Mouse (Mus musculus): ENCODE measurements at regions not wholly inside any gene's neighbourhood (a gene's known extent, or its start where the extent isn't known, plus 50 kb on each side); places are given as distances from the start of the nearest gene placed in this dataset.
"Not testable (repeated sequence)": the region's sequence is repeated elsewhere in the genome, so short reads cannot be mapped to it uniquely, and the experiment has no call there.

- ATAC-seq (ENCODE audit: low FRiP score, low read depth): peak; percentile 66; the same call in 1 of the 2 replicates
- no peak overlapping the region; the same call in 1 of the 2 replicates for H3K27ac ChIP-seq
Measured at GRCm38 (mm10) chr11:111961846-111962245, 820.2 kb upstream of the Sox9 start.

GRCm38 (mm10) chr11:111964066-111964465 lies 818.0 kb upstream of the Sox9 start:
- 35% methylated on average over 6 of the region's 6 CpGs for WGBS
- H3K27ac ChIP-seq: peak overlapping the region; percentile 23; the same call in 1 of the 2 replicates
- no peaks in the 10 kb centered on the region for H3K36me3 ChIP-seq
- no peak for ATAC-seq (ENCODE audit: low FRiP score, low read depth)
- no peak overlapping the region for H3K4me2 ChIP-seq (replicated peaks)
- H3K4me1 ChIP-seq: peaks cover 17% of the 10 kb centered on the region
- no peaks in the 10 kb centered on the region for H3K27me3 ChIP-seq
- H3K9me3 ChIP-seq: no peaks in the 10 kb centered on the region
- no peak overlapping the region for H3K4me3 ChIP-seq
- H3K9ac ChIP-seq: no peak overlapping the region

More at GRCm38 (mm10) chr11:111961846-111962245, 820.2 kb upstream of the Sox9 start:
- 11% methylated on average over 2 of the region's 2 CpGs for WGBS
- no peaks in the 10 kb centered on the region; the same call in 1 of the 2 replicates for H3K9me3 ChIP-seq
- H3K36me3 ChIP-seq: no peaks in the 10 kb centered on the region
- H3K9ac ChIP-seq: no peak overlapping the region
- H3K4me3 ChIP-seq: no peak overlapping the region
- no peaks in the 10 kb centered on the region for H3K27me3 ChIP-seq
- peaks cover 30% of the 10 kb centered on the region for H3K4me1 ChIP-seq
- no peak overlapping the region for H3K4me2 ChIP-seq (replicated peaks)

- ATAC-seq (ENCODE audit: low FRiP score, low read depth): no peak
- no peak overlapping the region for H3K27ac ChIP-seq
- no peaks in the 10 kb centered on the region for H3K36me3 ChIP-seq
- H3K4me1 ChIP-seq: peaks cover 11% of the 10 kb centered on the region
- H3K27me3 ChIP-seq: no peaks in the 10 kb centered on the region; the same call in 1 of the 2 replicates
- H3K4me3 ChIP-seq: no peak overlapping the region
- no peaks in the 10 kb centered on the region for H3K9me3 ChIP-seq
- no peak overlapping the region for H3K9ac ChIP-seq
- H3K4me2 ChIP-seq (replicated peaks): no peak overlapping the region
- WGBS: 87% methylated on average over 3 of the region's 3 CpGs
Measured at GRCm38 (mm10) chr11:111966401-111966800, 815.6 kb upstream of the Sox9 start.

- H3K27ac ChIP-seq: no peak overlapping the region
- no peak for ATAC-seq (ENCODE audit: low FRiP score, low read depth)
Measured at GRCm38 (mm10) chr11:111971001-111971400, 811.0 kb upstream of the Sox9 start.

GRCm38 (mm10) chr11:111978667-111979066 lies 803.4 kb upstream of the Sox9 start:
- H3K9me3 ChIP-seq: no peaks in the 10 kb centered on the region

More at GRCm38 (mm10) chr11:111971001-111971400, 811.0 kb upstream of the Sox9 start:
- Histone ChIP-seq H3K4me2 (replicated peaks) (no peak overlapping the region), H3K4me3 (no peak overlapping the region), H3K27me3 (no peaks in the 10 kb centered on the region; the same call in 1 of the 2 replicates), H3K36me3 (no peaks in the 10 kb centered on the region), H3K9ac (no peak overlapping the region), H3K4me1 (no peaks in the 10 kb centered on the region), H3K9me3 (no peaks in the 10 kb centered on the region)
- WGBS: 74% methylated on average over 4 of the region's 4 CpGs

GRCm38 (mm10) chr11:111996395-111996794 lies 785.6 kb upstream of the Sox9 start:
- ATAC-seq (ENCODE audit: low FRiP score, low read depth): no peak
- Histone ChIP-seq H3K4me2 (replicated peaks) (no peak overlapping the region), H3K36me3 (no peaks in the 10 kb centered on the region), H3K27me3 (peaks cover 6% of the 10 kb centered on the region; the same call in 1 of the 2 replicates), H3K9me3 (no peaks in the 10 kb centered on the region), H3K4me3 (no peak overlapping the region), H3K9ac (no peak overlapping the region), H3K27ac (0 out of 2 replicates have a peak overlapping the region, but pooled peaks have one; percentile 1), H3K4me1 (peaks cover 15% of the 10 kb centered on the region)
- 43% methylated on average over 4 of the region's 4 CpGs for WGBS

More at GRCm38 (mm10) chr11:111978667-111979066, 803.4 kb upstream of the Sox9 start:
- no peak for ATAC-seq (ENCODE audit: low FRiP score, low read depth)
- Histone ChIP-seq H3K4me3 (no peak overlapping the region), H3K36me3 (no peaks in the 10 kb centered on the region), H3K9ac (no peak overlapping the region), H3K4me1 (no peaks in the 10 kb centered on the region), H3K27me3 (no peaks in the 10 kb centered on the region), H3K4me2 (replicated peaks) (no peak overlapping the region), H3K27ac (no peak overlapping the region)
- 84% methylated on average over 4 of the region's 4 CpGs for WGBS

- H3K27ac ChIP-seq; H3K36me3 ChIP-seq; H3K4me3 ChIP-seq; H3K4me1 ChIP-seq; H3K27me3 ChIP-seq; H3K4me2 ChIP-seq (replicated peaks); H3K9ac ChIP-seq; H3K9me3 ChIP-seq: not testable (repeated sequence)
- ATAC-seq (ENCODE audit: low FRiP score, low read depth): peak; percentile 90
- WGBS: 64% methylated on average over 1 of the region's 2 CpGs
Measured at GRCm38 (mm10) chr11:112010848-112011247, 771.2 kb upstream of the Sox9 start.

GRCm38 (mm10) chr11:112017906-112018305 lies 764.1 kb upstream of the Sox9 start:
- Histone ChIP-seq H3K27me3 (no peaks in the 10 kb centered on the region), H3K27ac (no peak overlapping the region), H3K36me3 (no peaks in the 10 kb centered on the region), H3K9me3 (no peaks in the 10 kb centered on the region), H3K4me3 (no peak overlapping the region), H3K4me2 (replicated peaks) (no peak overlapping the region), H3K4me1 (no peaks in the 10 kb centered on the region), H3K9ac (no peak overlapping the region)
- no peak for ATAC-seq (ENCODE audit: low FRiP score, low read depth)
- WGBS: 64% methylated on average over 3 of the region's 3 CpGs

GRCm38 (mm10) chr11:112028031-112028430 lies 754.0 kb upstream of the Sox9 start:
- Histone ChIP-seq H3K4me3 (no peak overlapping the region), H3K9me3 (peaks cover 9% of the 10 kb centered on the region), H3K9ac (no peak overlapping the region), H3K27ac (peak overlapping the region; percentile 44; the same call in 1 of the 2 replicates), H3K36me3 (no peaks in the 10 kb centered on the region), H3K27me3 (no peaks in the 10 kb centered on the region), H3K4me2 (replicated peaks) (no peak overlapping the region), H3K4me1 (peaks cover 8% of the 10 kb centered on the region)
- ATAC-seq (ENCODE audit: low FRiP score, low read depth): peak; percentile 40; the same call in 1 of the 2 replicates
- 16% methylated on average over 5 of the region's 5 CpGs for WGBS

GRCm38 (mm10) chr11:112038741-112039140 lies 743.3 kb upstream of the Sox9 start:
- Histone ChIP-seq H3K9me3 (no peaks in the 10 kb centered on the region), H3K27ac (no peak overlapping the region), H3K36me3 (no peaks in the 10 kb centered on the region), H3K27me3 (no peaks in the 10 kb centered on the region), H3K4me3 (no peak overlapping the region), H3K4me1 (peaks cover 3% of the 10 kb centered on the region; the same call in 1 of the 2 replicates), H3K9ac (no peak overlapping the region), H3K4me2 (replicated peaks) (no peak overlapping the region)
- no peak for ATAC-seq (ENCODE audit: low FRiP score, low read depth)
- WGBS: 97% methylated on average over 11 of the region's 11 CpGs

- WGBS: 39% methylated on average over 5 of the region's 5 CpGs
- H3K27ac ChIP-seq: peak overlapping the region; percentile 79; the same call in 1 of the 2 replicates
- no peaks in the 10 kb centered on the region for H3K27me3 ChIP-seq
- no peaks in the 10 kb centered on the region for H3K9me3 ChIP-seq
- no peak overlapping the region for H3K4me2 ChIP-seq (replicated peaks)
- H3K4me3 ChIP-seq: no peak overlapping the region
- peaks cover 12% of the 10 kb centered on the region; the same call in 1 of the 2 replicates for H3K4me1 ChIP-seq
- no peaks in the 10 kb centered on the region for H3K36me3 ChIP-seq
- H3K9ac ChIP-seq: no peak overlapping the region
- peak; percentile 40; the same call in 1 of the 2 replicates for ATAC-seq (ENCODE audit: low FRiP score, low read depth)
Measured at GRCm38 (mm10) chr11:112044455-112044854, 737.6 kb upstream of the Sox9 start.

- H3K9ac ChIP-seq: no peak overlapping the region
- H3K9me3 ChIP-seq: no peaks in the 10 kb centered on the region
- no peak overlapping the region for H3K4me2 ChIP-seq (replicated peaks)
- peaks cover 12% of the 10 kb centered on the region; the same call in 1 of the 2 replicates for H3K4me1 ChIP-seq
- H3K36me3 ChIP-seq: no peaks in the 10 kb centered on the region
- no peak overlapping the region for H3K4me3 ChIP-seq
- H3K27ac ChIP-seq: peak overlapping the region; percentile 39; the same call in 1 of the 2 replicates
- no peak for ATAC-seq (ENCODE audit: low FRiP score, low read depth)
- WGBS: 84% methylated on average over 2 of the region's 2 CpGs
- H3K27me3 ChIP-seq: no peaks in the 10 kb centered on the region
Measured at GRCm38 (mm10) chr11:112045353-112045752, 736.7 kb upstream of the Sox9 start.

- ATAC-seq (ENCODE audit: low FRiP score, low read depth): no peak
- no peaks in the 10 kb centered on the region for H3K27me3 ChIP-seq
- no peak overlapping the region for H3K4me3 ChIP-seq
- H3K4me1 ChIP-seq: peaks cover 9% of the 10 kb centered on the region
- H3K9me3 ChIP-seq: no peaks in the 10 kb centered on the region
- no peak overlapping the region for H3K9ac ChIP-seq
- no peak overlapping the region for H3K4me2 ChIP-seq (replicated peaks)
- H3K27ac ChIP-seq: no peak overlapping the region
- 82% methylated on average over 7 of the region's 7 CpGs for WGBS
- no peaks in the 10 kb centered on the region for H3K36me3 ChIP-seq
Measured at GRCm38 (mm10) chr11:112050362-112050761, 731.7 kb upstream of the Sox9 start.
